Mouse (Mus musculus) cerebellum, adult 2 months (tissue): ENCODE results near the gene Ccng1. TPM values are rescaled to one million over a fixed set of nuclear protein-coding genes. Genes with fewer than 3 reads are reported as not detected.
A peak's percentile ranks its signal among the peaks of the same experiment; 100 is the strongest.

Experiments
- DNase-seq, 2 experiments: peaks; one replicate each; pipeline ENCODE4 v3.0.0; 2021
- H3K27ac ChIP-seq: fragments of 200-500 bp; 2 replicates; pipeline ENCODE4 v1.5.1; 2012; ENCODE audit warnings: low read length, control low read depth, inconsistent platforms; ENCODE audit not compliant: insufficient read depth
- H3K27me3 ChIP-seq: fragments of 200-500 bp; 2 replicates; pipeline ENCODE4 v1.6.1; 2012; ENCODE audit warnings: inconsistent platforms, mild to moderate bottlenecking, low read length, moderate library complexity; ENCODE audit not compliant: control insufficient read depth, insufficient read depth
- H3K4me1 ChIP-seq: fragments of 200-500 bp; 2 replicates; pipeline ENCODE4 v1.6.1; 2011; ENCODE audit warnings: low read length; ENCODE audit not compliant: control insufficient read depth, insufficient read depth
- H3K4me3 ChIP-seq: fragments of 200-500 bp; replicated peaks from 2 replicates; pipeline ENCODE3; 2011; ENCODE audit warnings: mild to moderate bottlenecking, low read depth, low read length, control low read depth; ENCODE audit not compliant: insufficient read depth
- CTCF ChIP-seq: fragments of 200-500 bp; IDR thresholded peaks from 2 replicates; pipeline ENCODE4 v1.5.1; 2011; ENCODE audit warnings: low read depth, mild to moderate bottlenecking, control low read depth, low read length, moderate library complexity, borderline replicate concordance; ENCODE audit not compliant: insufficient read depth
- POLR2A ChIP-seq: fragments of 200-500 bp; IDR thresholded peaks from 2 replicates; pipeline ENCODE4 v1.6.1; 2011; ENCODE audit warnings: low read length, control low read depth, borderline replicate concordance; ENCODE audit not compliant: insufficient read depth
- WGBS: fragments of 180-500 bp; shearing (Covaris S2); methylation state at CpG from one replicate; pipeline ENCODE4 v1.1.7; 2018; 5-methylcytosine and 5-hydroxymethylcytosine counted together
- polyA plus RNA-seq: library from polyadenylated mRNA; depleted of rRNA; stranded (reverse); fragments of >200 nt; gene quantifications from 2 replicates; pipeline ENCODE4 v1.2.3, GENCODE M21; 2012

Ccng1 gene
- polyA plus RNA-seq, 1 experiment: 26.8 TPM

DNA sequence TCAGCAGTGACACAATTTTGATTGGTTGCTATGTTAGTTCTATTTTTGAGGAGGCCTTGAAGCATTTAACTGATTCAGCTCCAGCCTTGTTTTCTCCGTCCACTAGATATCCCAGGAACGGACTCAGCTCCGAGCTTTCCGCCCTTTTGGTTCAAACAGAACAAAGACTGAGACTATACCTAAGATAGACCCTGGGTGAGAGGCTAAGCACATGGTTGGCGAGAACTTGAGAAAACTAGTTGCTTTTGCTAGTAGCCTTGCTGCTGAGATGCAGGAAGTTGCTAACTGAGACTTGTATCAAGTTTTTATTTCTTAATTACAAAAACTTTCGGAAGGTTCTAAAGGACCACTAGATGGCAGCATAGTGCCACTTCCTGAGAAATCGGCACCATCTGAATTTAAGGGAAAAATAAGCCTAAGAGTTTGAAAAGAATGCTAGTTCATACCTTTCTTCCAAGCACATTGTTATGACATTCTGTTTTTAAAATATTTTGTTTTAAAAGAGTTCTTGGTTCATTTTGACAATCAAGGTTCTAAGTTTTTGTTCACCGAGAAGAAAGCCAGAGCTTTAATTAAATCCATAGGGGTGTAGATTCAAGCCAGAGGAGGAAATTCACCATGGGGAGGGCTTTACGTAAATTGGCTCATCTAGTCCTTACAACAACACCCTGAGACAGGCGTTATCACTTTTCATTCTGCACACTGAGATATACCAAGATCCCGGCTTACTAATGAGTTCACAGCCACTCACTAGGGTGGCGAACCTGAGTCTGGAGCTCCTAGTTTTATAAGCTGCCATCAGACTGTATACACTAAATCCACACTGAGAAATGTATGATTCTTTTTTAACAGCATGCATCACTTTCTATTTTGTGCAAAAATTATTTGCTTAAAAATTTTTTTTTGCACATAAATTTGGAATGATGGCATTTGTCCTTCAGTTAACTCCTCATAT is 20.5 kb upstream of the Ccng1 start:
- no peaks in the 10 kb centered on the region for H3K4me1 ChIP-seq
- H3K27ac ChIP-seq: no peak overlapping the region
- H3K4me3 ChIP-seq: no peak overlapping the region
- TF ChIP-seq CTCF (0 out of 2 replicates have a peak, but pooled peaks have one; percentile 21), POLR2A (no peak)
- 44% methylated on average over 12 of the region's 12 CpGs for WGBS
- no peaks in the 10 kb centered on the region for H3K27me3 ChIP-seq
- no peak for DNase-seq

DNA sequence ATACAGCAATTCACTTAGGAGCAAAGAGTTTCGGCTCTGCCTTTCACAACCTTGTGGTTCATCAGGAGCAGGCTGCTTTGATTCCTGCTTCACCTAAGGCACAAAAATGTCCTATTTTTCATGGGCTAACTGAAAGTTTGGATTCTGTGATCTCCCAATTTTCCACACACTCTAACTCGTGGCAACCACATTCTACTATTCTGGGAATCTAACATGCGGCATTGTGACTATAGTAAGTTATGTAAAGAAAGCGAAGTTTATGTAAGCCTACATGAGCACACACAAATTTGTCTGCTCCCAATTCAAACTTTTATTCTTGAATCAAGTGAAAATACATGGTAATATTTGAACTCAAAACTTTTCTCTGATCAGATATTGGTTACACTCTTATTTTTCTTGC is 9.6 kb upstream of the Ccng1 start:
- no peak for TF ChIP-seq CTCF
- no peak for TF ChIP-seq POLR2A
- no peak overlapping the region for H3K27ac ChIP-seq
- H3K27me3 ChIP-seq: no peaks in the 10 kb centered on the region
- WGBS: 87% methylated on average over 4 of the region's 4 CpGs
- H3K4me3 ChIP-seq: no peak overlapping the region
- peaks cover 5% of the 10 kb centered on the region; the same call in 1 of the 2 replicates for H3K4me1 ChIP-seq
- DNase-seq: no peak

DNA sequence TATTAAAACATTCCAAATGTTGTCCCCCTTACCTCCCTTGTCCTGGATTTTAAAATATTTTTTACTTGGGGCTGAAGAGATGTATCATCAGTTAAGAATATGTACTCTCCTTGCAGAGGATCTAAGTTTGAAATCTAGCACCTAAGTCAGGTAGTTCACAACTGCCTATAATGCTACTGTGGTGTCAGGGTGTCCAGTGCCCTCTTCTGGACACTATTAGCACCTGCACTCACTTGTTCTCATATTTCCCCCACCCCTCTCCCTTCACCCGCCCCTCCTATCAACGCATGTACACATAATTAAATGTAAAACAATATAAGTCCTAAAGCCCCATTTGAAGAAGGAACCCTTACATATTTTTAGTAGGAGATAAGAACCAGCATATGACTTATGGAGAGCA is 8.3 kb upstream of the Ccng1 start:
- no peak overlapping the region for H3K4me3 ChIP-seq
- H3K27me3 ChIP-seq: no peaks in the 10 kb centered on the region
- TF ChIP-seq CTCF (peak; percentile 16; the same call in 1 of the 2 replicates), POLR2A (no peak)
- 45% methylated on average over 2 of the region's 2 CpGs for WGBS
- H3K4me1 ChIP-seq: peaks cover 6% of the 10 kb centered on the region; the same call in 1 of the 2 replicates
- no peak overlapping the region for H3K27ac ChIP-seq
- DNase-seq: peak in 1 of 2 experiments; percentile 24

DNA sequence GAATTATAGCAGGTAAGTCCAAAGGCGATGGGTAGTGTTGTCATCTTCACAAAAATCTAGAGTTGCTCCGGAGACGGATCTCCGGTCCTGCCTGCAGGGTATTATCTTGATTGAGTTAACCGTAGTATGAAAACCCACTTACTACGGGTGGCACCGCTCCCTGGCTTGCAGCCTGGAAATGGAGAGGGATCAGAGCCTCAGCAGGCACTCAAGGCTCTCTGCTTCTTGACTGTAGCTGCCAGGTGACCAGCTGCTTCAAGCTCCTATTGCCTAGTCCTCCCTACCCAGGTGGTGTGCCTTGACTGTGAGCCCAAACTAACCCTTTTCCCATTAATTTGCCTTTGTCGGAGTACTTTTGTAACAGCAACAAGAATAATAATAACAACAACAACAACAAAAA is 4.8 kb upstream of the Ccng1 start:
- Histone ChIP-seq H3K4me1 (peaks cover 10% of the 10 kb centered on the region; the same call in 1 of the 2 replicates), H3K27ac (no peak overlapping the region), H3K27me3 (no peaks in the 10 kb centered on the region), H3K4me3 (no peak overlapping the region)
- WGBS: 8% methylated on average over 8 of the region's 8 CpGs
- DNase-seq: peak; percentile 48 to 69
- TF ChIP-seq POLR2A (no peak), CTCF (no peak)

DNA sequence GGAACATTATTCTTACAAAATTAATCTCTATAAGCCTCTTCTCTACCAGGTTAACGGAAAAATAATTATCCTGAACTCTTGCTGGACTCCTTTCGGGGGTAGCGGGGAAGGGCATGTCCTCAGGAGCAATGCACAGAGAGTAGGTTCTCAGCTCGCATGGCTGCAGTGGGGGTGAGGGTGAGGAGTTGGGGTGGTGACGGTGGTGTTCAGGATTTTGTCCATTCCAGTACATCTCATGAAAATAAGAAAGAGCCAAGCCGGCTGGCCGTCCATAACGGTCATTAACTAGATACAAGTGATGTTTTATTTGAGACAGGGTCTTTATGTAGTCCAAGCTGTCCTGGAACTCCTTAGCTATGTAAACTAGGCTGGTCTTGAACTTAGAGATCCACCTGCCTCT is 857 bp upstream of the Ccng1 start:
- no peak overlapping the region for H3K27ac ChIP-seq
- DNase-seq: no peak
- 92% methylated on average over 8 of the region's 8 CpGs for WGBS
- no peak overlapping the region for H3K4me3 ChIP-seq
- H3K4me1 ChIP-seq: peaks cover 10% of the 10 kb centered on the region; the same call in 1 of the 2 replicates
- TF ChIP-seq CTCF: no peak
- TF ChIP-seq POLR2A: no peak
- H3K27me3 ChIP-seq: no peaks in the 10 kb centered on the region

DNA sequence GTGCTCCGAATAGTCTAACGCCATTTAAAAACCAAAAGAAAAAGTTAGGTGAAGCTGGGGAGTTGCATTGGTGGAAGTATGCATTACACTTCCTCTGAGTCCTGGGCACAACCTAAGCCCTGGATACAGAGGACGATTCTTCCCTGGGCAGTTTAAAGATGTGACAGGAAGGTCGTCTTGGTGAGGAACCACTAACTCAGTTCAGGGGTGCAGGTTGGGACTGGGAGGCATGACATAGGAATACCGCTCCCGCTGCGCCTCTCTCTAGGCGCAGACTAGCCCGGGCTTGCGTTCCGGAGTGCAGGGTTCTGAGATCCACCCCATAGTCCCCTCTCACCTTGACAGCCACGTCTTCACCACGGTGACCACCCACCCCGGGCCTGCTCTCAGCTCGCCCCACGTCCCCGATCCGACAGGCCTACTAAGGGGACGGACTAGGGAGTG is 425 bp downstream of the Ccng1 start:
- TF ChIP-seq CTCF: no peak
- TF ChIP-seq POLR2A: no peak

DNA sequence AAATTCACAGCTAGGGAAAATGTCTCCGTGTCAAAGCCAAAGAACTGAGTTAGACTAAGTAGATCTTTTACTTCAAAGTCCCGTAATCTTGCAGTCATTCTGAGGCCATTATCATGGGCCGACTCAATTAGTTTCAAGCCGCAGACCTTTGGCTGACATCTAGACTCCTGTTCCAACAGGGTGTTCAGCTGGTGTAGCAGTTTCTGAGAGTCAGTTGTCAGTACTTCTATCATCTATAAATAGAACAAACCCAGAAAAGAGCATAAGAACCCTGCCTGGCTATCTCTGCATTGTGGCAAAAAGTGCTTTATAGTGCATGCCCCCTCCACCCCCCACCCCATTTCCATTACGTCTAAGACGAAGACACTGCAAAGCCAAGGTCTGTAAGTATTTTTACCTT is 1.3 kb downstream of the Ccng1 start:
- Histone ChIP-seq H3K4me3 (no peak overlapping the region), H3K27me3 (no peaks in the 10 kb centered on the region), H3K4me1 (peaks cover 4% of the 10 kb centered on the region; the same call in 1 of the 2 replicates), H3K27ac (no peak overlapping the region)
- WGBS: 47% methylated on average over 6 of the region's 6 CpGs
- DNase-seq: no peak
- TF ChIP-seq POLR2A: no peak
- TF ChIP-seq CTCF: no peak

More for the DNA sequence above, 425 bp downstream of the Ccng1 start:
- no peak for DNase-seq
- Histone ChIP-seq H3K4me1 (peaks cover 5% of the 10 kb centered on the region; the same call in 1 of the 2 replicates), H3K27ac (peak overlapping the region; percentile 70), H3K27me3 (no peaks in the 10 kb centered on the region), H3K4me3 (peak overlapping the region; percentile 79)
- 1% methylated on average over 19 of the region's 19 CpGs for WGBS
